Mouse (Mus musculus) adrenal gland, adult 18-20 months (tissue): ENCODE data around the gene Cfap97d2. TPM values are rescaled to one million over a fixed set of nuclear protein-coding genes. Genes with fewer than 3 reads are reported as not detected.

ENCODE experiments used
- DNase-seq, 2 experiments: peaks; one replicate each; pipeline ENCODE4 v3.0.0; 2021 to 2022; ENCODE audit warnings: low spot score in 2 of 2
- long read RNA-seq, 2 experiments: library from polyadenylated mRNA; stranded (forward); transcript quantifications; one replicate each; pipeline ENCODE4 v2.0.0; 2021
- total RNA-seq, 2 experiments: library from RNA; stranded (reverse); gene quantifications; 1 replicate in 1 of 2; 2 replicates in 1 of 2; pipeline ENCODE4 v1.2.3; 2021

Gene Cfap97d2
- not detected for total RNA-seq
- long read RNA-seq, experiment 1: 0 reads
- long read RNA-seq, experiment 2, partial matches to known transcripts: 1 of 1 reads
- long read RNA-seq, experiment 2, other reads (novel, unspliced or antisense): 0 of 1 reads

DNA sequence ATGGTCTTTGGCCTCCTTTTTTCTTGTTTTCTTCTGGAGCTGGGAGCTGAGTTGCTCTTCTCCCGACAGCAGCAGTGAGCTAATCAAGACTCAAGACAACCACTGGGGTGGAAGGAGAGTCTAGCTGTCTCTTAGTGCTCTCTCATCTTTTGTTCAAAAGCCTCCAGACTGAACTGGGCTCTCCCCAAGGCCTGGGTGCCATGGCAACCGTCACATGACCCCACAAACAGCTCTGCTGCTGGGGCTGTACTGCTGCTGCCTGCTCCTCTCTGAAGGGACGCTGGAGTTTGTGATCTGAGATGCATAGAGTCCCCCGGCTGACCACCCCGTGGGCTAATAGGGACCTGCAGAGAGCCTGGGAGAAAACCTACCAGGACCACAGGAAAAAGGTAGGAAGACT is at the start of gene Cfap97d2:
Cfap97d2 (plus strand) TSS at position 222 of the 400 bp plus-strand sequence.
- DNase-seq: peak in 1 of 2 experiments; percentile 31

DNA sequence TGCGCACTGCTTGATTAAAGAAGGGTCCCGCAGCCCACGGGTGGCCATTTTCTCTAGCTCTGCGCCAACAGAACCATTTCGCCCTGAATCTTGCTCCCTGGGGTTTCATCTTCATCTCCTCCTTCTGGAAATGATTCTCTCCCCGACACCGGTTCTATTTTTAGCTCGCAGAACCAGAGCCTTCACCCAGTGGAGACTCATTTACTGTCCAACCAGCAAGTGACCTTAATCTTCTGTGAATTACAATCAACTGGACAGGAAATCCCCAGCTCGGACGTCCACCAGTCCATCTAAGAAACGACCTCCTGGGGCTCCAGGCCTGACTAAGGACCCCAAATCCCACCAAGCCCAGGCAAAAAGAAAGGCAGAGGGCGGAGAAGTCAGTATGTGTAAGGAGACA is 48.2 kb upstream of the Cfap97d2 start:
- DNase-seq: no peak

DNA sequence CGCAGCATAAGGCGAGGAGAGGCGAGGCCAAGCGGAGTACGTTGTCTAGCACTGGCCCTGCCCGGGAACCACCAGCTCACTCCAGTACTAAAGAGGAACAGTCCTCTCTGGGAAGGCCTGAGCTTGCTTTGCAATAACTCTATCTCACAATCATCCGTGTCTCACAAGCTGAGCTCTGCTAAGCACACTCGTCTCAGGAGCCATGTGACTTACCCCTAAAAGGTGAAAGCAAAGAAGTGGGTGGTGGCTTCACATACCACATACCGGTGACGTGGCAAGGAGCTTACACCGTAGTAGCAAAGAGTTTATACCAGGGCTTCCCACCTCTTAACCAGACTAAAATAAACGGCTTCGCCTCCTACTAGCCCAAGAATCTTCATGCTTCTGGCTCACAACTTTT is 45.4 kb upstream of the Cfap97d2 start:
- DNase-seq: no peak

DNA sequence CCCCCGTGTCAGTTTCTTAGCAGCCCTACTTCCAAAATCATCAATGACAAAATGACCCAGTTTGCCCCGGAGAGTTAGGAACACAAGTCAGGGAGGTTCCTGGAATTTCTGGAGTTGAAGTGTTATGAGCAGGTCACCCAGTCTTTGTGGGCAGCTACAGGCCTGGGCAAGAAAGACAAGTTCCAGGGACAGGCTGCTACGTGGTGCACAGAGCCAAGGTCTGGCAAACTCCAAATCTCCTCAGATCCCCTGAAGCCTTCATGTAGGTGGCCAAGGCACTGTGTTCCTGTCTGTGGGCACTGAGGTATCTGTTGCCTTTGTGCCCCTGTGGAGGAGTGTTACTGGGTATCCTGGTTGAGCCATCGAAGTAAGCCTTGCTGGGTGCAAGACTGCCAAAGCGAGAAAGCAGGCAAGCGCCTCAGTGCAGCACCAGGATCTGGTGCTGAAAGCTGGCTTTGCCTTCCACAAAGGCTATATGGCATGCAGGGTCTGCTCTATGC is 40.9 kb upstream of the Cfap97d2 start:
- DNase-seq: no peak

DNA sequence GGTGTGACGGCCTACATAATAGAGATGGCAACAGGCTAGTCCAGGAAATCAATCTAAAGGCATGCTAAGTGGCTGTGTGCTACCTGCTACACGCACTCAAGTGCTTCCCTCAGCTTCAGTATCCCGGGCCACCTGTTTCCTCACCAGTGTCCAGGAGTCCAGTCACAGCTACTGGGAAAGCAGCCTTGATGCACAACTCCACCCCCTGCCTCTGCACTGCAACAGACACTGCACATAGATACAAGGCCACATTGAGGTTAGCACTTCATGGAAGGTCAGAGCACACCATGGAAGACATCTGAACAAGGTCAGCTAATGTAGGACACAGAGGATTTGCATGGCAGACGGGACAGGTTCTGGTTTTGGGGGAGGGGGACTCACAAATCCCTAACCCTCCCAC is 40.2 kb upstream of the Cfap97d2 start:
- no peak for DNase-seq

DNA sequence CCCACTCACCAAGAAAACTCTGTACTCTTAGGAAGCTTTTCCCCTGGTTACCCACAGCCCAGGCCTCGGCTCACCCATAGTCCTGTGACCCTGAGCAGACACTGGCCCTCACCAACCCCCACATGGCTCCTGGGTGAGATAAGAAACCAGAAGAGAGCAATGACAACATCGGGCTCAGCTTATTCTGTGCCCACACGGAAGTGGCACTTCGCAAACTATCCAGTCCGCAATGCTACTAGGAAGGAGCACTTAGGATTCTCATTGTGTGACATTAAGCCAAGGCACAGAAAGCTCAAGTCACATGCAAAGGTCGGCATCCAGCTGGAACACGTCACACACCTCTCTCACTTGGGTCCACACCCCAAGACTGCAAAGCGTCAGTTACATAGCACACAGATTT is 39.7 kb upstream of the Cfap97d2 start:
- DNase-seq: no peak

DNA sequence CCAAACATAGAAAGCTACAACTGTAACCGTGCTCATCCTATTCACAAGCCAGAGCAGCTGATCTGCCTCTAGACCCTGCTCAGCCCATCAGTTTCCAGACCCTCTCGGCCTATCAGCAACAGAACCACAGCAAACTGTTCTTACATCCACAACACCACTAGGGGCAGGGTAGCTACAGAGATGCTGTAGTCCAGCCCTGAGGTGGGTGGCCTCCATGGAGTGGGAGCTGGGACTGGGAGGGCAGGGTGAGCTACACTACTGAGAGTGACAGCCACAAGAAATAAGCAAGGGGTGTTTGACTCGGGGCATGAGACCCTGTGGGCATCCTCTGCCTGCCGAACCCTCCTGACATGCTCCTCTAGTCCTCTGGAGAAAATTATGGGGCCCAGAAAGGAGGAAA is 37.8 kb upstream of the Cfap97d2 start:
- no peak for DNase-seq

DNA sequence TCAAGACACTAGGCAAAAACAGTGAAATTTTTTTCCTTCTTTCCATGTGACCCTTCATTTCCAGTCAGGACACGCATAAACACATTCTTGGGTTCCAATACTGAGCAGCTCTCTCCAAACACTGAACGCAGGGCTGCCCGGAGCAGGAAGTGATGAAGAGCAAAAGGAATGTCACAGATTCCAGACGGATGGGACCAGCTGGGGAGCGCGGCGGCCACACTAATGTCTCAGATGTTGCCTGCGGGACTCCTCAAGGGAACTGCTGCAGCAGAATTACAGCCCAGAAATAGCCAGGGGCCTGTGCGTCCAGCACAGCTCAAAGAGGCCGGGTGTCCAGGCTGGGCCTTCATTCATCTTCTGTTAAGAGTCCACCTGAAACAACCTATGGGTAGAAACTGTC is 37.3 kb upstream of the Cfap97d2 start:
- no peak for DNase-seq

DNA sequence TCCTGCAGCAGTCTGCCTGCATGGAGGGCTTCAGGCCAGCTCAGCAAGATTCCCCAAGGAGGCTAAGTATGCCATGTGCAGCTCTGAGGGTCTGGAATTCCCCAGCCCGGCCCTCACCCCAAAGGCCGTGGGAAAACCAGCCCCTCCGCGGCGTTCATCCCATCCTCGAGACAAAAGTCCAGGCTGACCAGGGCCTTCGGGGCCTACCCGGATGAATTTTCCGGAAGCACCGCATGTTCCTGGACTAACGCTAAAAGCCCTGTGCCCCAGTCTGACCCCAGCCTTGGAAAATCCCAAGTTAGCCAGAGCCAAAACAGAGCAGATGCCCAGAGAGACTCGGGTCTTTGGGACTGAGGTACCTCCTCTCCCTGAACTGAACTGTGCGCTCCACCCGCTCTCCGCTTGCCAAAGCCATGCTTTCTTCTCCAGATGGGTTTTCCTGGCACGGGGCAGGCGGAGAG is 35.6 kb upstream of the Cfap97d2 start:
- no peak for DNase-seq

DNA sequence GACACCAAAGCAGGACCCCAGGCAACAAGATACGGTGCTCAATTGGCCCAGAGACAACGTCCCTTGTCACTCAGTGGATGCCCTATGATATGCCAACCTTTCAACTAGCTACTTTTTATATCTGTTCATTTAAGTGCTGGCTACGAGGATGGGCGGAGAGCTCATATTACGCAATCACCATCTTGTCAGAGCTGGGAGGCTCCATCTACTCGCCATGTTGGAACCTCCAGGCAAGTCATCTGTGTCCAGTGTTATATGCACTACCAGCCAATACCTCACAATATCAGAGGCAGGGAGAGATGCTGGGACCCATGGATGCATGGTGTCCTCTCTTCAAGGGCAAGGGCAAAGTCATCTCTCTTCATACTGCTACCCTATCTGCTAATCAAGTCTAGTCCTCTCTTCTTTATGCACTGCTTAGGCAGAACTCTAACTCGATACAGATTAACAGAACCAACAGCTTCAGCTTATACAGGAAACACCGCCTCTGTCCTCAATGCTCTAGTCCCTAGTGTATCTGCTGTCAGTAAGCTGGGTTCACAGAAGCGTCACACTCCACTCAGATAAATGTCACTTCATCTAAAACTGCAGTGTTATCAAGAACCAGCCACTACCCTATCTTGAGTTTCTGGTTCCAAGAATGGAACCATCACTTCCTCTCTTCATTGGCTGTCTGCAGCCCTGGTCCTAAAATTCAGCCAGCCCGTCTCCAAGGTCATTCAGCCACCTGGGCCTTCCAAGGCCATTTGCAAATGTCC is 34.3 kb upstream of the Cfap97d2 start:
- no peak for DNase-seq

DNA sequence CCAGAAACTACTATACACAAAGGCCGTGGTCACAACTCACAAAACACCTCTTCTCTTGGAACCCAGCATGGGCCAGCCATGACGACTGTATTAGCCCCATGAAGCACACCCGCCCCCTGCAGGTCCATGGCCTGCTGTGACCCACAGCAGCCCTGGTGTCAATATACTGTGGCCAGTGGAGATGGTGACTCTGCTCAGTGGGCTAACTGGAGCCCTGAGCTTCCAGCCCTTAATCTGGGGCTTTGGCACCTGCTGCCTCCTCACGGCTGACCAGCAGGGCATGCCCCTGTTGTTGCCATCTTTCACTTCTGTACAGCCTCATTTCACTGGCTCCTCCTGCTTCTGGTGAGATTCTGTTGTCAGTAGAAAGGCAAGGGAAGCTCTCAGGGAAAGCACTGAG is 32.5 kb upstream of the Cfap97d2 start:
- DNase-seq: no peak

DNA sequence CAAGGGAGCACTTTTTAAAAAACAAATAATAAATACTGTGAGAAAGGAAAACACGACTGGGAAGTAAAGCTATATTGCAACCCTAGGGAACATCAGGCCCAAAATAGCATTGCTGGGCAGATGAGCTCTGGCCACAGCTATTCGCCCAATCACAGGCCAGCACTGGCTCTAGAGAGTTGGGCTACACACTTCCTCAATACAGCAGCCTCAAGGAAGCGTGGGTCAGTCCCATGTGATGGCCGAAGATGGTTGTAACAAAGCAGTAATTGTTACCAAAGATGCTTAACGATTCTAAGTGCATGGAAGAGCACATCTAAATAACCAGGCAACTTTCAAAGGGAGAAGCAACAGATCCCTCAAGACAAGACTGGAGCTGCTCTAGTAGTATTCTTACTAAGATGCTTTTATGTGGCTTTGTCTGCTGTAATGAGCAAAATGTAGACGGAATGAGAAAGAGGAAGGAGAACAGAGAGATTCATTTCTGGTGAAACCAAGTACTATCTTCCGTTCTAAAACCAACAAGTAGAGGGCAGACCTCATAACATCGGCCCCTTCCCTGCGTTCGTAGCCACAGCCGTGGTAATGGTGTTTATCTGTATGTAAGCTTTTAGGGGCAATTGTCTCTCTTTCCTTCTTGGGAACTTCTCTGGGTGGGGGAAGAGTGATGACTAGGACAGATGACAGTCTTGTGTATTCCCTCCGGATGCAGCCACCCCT is 31.2 kb upstream of the Cfap97d2 start:
- DNase-seq: no peak

DNA sequence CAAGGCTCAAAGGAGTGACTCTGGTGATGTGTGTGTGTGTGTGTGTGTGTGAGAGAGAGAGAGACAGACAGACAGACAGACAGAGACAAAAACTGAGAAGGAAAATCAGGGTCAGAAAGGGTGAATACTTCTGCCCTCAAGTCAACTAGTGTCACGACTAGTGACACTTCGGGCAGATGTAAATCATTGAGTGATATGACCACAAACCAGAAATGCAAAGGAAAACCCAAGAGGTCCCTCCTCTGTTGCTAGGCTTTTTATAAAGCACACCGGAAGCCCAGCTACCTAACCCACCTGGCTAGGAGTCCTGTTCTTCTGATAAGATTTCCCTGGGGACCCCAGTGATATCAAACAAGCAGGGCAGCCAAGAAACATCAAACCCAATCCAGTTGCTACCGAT is 30.6 kb upstream of the Cfap97d2 start:
- DNase-seq: no peak

DNA sequence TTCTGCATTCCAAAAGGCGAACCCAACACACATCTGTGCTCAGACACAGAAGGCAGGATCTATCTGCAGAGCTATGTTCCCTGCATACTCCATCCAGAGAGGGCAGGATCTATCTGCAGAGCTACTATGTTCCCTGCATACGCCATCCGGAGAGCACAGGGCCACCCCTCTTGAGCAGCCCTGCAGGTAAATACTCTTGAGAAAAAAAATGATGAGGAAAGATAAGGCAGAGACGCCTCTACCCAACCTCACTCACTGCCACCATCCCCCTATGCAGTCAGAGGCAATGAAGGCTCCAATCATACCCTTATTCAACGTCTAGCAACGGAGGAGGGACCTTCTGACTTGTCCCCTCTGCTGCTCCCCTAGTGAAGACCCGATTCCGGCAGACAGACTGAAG is 30.2 kb upstream of the Cfap97d2 start:
- no peak for DNase-seq

DNA sequence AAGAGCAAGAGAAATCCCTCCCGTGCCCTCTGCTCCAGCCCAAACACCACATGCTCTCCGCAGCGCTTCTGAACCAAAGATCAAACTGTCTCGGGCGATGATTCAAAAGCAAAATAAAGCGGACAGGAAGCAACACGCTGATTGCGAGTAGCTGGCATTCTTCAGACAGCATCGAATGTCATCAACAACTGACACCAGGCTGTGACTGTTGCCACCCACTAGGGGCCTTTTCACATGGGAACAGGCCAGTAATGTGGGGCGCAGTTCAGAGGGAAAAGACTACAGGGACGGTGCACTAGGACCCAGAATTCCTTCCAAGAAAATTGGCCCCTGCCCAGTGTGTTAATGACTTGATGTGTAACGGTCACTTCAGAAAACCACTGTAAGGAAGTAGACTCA is 29.4 kb upstream of the Cfap97d2 start:
- DNase-seq: peak; percentile 44 to 57

DNA sequence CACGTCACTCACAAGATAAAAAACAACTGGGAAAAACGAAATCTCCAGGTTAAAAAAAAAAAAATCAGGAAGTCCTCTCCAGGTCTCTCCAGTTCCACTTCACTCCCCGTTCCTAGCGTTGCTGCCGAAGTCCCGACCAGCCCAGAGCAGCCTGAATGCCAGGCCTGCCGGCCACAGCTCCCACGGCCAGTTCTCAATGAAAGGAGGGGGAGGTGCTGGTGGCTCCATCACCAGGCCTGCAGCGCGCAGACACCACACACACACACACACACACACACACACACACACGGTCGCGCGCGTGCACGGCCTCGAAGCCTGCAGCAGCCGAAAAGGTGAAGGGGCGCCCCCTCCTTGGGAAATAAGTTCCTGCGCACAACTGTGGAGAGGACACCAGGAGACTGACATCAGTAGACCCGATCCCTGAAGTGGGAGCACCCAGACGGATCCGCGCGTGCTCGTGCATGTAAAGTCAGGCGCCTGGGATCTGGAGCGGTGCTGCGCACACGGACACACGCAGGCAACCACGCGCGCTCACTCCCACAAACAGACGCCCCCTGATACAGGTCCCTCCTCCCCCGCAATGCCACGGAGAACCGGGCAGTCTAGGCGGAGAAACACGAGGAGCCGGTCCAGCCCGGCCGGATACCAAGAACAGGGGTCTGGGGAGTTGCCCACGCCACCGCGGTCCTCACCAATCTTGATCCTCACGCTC is 28.8 kb upstream of the Cfap97d2 start:
- DNase-seq: peak; percentile 51 to 53

DNA sequence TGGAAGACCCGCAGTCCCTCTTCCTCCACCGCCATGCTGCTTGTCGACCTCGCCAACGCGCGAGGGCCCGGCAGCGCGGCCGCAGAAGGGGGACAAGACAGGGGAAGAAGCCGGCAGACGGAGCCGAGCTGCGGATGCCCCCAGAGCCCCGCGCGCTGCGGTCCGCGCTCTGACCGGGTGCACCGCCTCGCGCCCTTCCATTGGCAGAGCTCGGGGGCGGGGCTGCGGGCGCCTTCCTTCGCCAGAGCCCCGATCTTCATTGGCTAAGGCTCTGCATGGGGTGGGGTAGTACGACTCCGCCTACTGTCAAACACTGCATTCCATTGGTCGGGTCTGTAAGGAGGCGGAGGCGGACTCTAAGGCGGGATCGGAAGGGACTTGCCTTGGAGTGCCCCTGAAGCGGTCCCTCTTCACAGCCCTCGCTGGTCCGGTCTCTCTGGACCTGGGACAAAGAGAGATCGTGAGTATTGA is 28.2 kb upstream of the Cfap97d2 start, which contains the start of gene Rasa3:
Rasa3 (minus strand) TSS at position 191 of the 471 bp plus-strand sequence.
- peak; percentile 89 to 91 for DNase-seq

DNA sequence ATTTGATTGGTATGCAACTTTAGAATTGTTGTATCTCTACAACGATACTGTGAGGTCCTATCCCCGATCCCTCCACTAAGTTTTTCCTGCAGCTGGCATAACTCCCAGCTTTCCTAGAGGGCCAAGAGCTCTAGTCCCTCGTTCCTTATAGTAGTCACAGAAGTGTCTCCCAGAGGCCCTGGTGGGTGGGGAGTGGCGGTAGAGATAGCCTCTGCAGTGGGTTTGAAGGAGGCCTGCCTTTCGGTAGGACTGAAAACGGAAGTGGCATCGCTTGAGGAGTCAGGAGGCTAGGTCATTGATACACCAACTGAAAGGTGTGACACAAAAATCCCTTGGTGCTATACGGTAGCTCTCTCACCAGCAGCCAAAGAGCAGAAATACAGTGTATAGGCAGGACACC is 27.5 kb upstream of the Cfap97d2 start:
- DNase-seq: no peak

DNA sequence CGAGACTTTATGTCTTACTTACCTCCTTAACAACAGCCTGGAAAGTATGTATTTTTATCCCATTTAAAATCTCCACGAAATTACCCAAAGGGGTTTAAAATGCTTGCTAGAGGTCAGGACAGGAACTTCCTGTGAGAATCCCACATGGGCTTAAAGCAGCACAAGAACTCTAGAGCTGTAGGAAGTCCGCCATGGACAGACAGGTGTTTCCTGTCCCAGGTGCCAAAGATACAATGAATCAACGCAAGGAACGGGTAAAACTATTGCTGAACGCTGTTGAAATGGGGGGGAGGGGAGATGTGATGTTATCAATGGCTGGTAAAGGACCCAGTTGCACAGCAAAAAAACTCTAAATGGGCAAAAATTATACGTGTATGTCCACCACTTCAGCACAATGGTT is 21.6 kb upstream of the Cfap97d2 start:
- DNase-seq: no peak

DNA sequence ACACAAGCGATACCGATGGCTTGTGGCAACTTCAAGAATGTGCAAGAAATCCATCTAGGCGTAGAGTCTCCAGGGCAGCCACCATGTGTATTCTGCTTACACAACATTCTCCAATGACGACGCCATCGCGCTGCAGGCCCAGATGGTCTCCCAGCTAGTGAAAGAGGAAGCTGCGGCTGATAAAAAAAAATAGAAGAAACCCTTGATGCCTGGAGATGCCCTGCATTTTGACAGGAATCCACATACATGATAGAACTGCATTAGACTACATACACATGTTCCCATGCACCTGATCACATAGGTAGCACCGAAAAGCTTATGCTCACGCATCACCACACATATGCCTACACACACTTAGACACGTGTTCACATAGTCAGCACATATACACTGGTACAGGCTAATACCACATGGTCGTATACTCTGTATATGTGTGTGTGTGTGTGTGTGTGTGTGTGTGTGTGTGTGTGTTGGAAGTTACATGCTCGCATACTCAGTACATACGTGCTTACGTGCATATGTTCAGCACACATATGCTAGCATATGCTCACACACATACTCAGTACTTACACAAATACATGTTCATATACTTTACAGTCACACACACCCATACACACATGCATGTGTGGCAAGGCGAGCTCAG is 19.9 kb upstream of the Cfap97d2 start:
- DNase-seq: no peak

DNA sequence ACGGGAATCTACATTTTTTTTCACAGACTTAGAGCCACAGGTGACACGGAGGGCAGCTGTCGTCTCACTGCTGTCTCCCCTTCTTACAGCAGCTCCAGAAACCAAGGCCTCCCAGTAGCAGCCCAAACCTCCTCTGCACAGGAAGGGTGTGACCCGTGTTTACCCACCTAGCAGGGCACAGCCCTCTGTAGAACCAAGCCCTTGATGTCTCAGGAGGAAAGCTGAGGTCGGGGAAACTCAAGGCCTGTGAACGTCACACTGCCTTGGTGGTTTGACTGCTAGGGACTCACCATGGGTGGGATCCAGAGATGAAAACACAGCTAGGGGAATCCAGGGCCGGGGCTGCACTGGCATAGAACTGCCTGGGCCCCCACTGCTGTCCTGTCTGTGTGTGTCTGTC is 19.3 kb upstream of the Cfap97d2 start:
- DNase-seq: no peak
